Mouse (Mus musculus): Measurements from ENCODE around the gene Zfp651.

The Zfp651 gene

DNA sequence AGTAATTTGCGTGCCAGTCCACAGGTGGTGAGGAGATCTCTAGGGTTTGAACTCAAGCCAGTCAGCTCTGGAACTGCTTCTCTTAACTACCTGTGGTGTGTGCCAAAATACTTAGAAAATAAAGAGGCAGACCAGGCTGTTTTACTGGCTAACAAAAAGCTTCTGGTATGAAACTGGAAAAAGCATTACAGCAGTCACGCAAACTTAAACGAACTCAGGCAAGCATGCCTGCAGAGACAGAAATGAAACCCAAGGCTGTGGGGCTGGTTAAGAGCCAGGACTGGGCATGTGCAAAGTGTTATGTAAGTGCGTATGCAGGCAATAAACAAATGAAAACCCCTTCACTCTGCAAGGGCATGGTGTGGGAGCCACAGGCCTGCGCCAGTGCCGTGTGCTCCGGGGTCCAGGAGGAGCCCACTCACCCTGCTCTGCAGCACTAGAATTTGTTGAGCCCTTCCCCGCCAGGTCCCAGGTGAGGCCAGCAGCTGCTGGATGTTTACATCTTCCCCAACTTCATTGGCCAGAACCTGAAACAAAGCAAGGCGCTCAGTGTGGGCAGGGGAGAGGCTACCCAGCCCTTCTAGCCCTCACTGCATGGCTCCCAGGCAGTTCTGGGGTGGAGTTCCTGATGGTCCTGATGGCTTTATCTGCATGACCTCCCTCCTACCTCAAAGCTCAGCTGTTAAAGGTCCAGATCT, 60.1 kb downstream of the Zfp651 start:
- peak; percentile 53 to 59 for DNase-seq

DNA sequence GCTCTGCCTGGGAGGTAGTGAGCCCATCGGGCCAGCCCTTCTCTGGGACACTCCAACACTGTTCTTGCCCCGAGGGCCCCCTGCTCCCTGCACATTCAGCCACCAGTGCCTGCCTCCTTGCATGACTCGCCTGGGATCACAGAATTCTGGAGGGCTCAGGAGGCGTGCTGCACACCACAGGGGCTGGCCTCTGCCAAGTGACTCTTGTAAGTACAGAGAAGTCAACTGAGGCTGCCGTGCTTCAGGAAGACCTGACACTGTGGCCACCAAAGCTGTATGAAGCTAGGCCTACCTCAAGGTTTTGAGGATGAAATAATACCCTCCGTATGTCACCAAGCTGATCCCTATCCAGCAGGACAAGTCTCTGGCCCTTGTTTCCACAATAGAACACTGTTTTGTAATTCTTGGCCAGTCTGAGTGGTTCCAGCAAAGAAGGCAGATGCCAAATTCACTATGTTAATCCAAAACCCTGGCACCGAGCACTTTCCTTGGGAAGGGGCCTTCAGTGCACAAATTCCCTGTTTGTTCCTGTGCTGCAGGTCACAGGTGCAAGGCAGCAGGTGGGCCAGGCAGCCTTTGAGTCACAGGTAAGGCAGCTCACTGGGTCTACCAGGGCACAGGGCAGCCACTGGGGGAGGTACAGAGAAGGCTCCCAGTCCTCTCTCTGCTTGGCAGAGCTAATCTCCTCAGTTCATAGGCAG, 60.8 kb downstream of the Zfp651 start:
- peak; percentile 69 to 79 for DNase-seq

DNA sequence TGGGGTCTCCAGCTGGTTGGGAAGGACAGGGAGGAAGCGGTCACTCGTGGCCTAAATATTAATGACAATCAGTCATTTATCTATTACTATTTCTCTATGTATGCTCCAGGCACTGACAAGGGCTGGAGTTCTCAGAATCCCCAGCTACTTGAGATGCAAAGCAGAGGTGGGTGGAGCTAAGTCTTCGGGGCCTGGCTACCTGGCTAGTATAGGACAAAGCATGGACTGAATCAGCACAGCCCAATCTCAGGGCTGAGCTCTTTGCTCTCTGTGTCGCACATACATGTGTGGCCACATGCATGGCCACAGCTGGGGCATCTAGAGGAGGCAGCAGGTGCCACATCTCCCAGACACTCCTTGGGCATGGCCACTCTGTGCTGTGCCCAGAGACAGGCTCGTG, 61.6 kb downstream of the Zfp651 start:
- DNase-seq, result peak in 1 of 2 experiments; percentile 22

All from cerebellum, adult 18-20 months (tissue).